Mouse (Mus musculus): ENCODE results near the gene Fam131c.

Fam131c gene

GRCm38 (mm10) chr4:141357811-141358210, 10.2 kb upstream of the Fam131c start:
- DNase-seq (ENCODE audit: low spot score in 2 of 2), result no peak

GRCm38 (mm10) chr4:141359222-141359621, 8.8 kb upstream of the Fam131c start:
- DNase-seq (ENCODE audit: low spot score in 2 of 2), result no peak

GRCm38 (mm10) chr4:141360846-141361245, 7.2 kb upstream of the Fam131c start:
- no peak for DNase-seq (ENCODE audit: low spot score in 2 of 2)

GRCm38 (mm10) chr4:141362937-141363548, 5.0 kb upstream of the Fam131c start:
- DNase-seq (ENCODE audit: low spot score in 2 of 2), result peak; percentile 78

GRCm38 (mm10) chr4:141365126-141365525, 2.9 kb upstream of the Fam131c start:
- no peak for DNase-seq (ENCODE audit: low spot score in 2 of 2)

- no peak for DNase-seq (ENCODE audit: low spot score in 2 of 2)
These were observed 2.1 kb upstream of the Fam131c start for GRCm38 (mm10) chr4:141365876-141366275.

GRCm38 (mm10) chr4:141372426-141372825, 4.4 kb downstream of the Fam131c start:
- no peak for DNase-seq (ENCODE audit: low spot score in 2 of 2)

GRCm38 (mm10) chr4:141379674-141380073, 11.7 kb downstream of the Fam131c start:
- no peak for DNase-seq (ENCODE audit: low spot score in 2 of 2)

- no peak for DNase-seq (ENCODE audit: low spot score in 2 of 2)
These were observed 14.4 kb downstream of the Fam131c start for GRCm38 (mm10) chr4:141382406-141382805.

GRCm38 (mm10) chr4:141385275-141385674, 17.3 kb downstream of the Fam131c start:
- no peak for DNase-seq (ENCODE audit: low spot score in 2 of 2)

GRCm38 (mm10) chr4:141386150-141386549, 18.1 kb downstream of the Fam131c start:
- DNase-seq (ENCODE audit: low spot score in 2 of 2), result no peak

GRCm38 (mm10) chr4:141387093-141387784, 19.2 kb downstream of the Fam131c start:
- DNase-seq (ENCODE audit: low spot score in 2 of 2), result peak; percentile 58 to 71

GRCm38 (mm10) chr4:141387933-141388332, 19.9 kb downstream of the Fam131c start:
- no peak for DNase-seq (ENCODE audit: low spot score in 2 of 2)

GRCm38 (mm10) chr4:141389366-141390150, 21.5 kb downstream of the Fam131c start:
- DNase-seq (ENCODE audit: low spot score in 2 of 2), result no peak

GRCm38 (mm10) chr4:141391293-141391692, 23.3 kb downstream of the Fam131c start:
- DNase-seq (ENCODE audit: low spot score in 2 of 2), result no peak

- DNase-seq (ENCODE audit: low spot score in 2 of 2), result no peak
These were observed 26.7 kb downstream of the Fam131c start for GRCm38 (mm10) chr4:141394751-141395150.

GRCm38 (mm10) chr4:141397861-141398260, 29.8 kb downstream of the Fam131c start:
- DNase-seq (ENCODE audit: low spot score in 2 of 2), result no peak

GRCm38 (mm10) chr4:141398545-141398944, 30.5 kb downstream of the Fam131c start, which contains the start of gene Clcnka:
Gene Clcnka (minus strand): TSS chr4:141398724.
- DNase-seq (ENCODE audit: low spot score in 2 of 2), result no peak

- no peak for DNase-seq (ENCODE audit: low spot score in 2 of 2)
These were observed 32.2 kb downstream of the Fam131c start for GRCm38 (mm10) chr4:141400171-141400570.

- peak; percentile 85 to 88 for DNase-seq (ENCODE audit: low spot score in 2 of 2)
These were observed 36.7 kb downstream of the Fam131c start for GRCm38 (mm10) chr4:141404518-141405313.

GRCm38 (mm10) chr4:141405314-141405622, 37.2 kb downstream of the Fam131c start:
- DNase-seq (ENCODE audit: low spot score in 2 of 2), result no peak
